Mouse (Mus musculus): ENCODE measurements around the gene Hoxd11. TPM values are rescaled to one million over a fixed set of nuclear protein-coding genes. Genes with fewer than 3 reads are reported as not detected.

The Hoxd11 gene
- polyA plus RNA-seq, 1 experiment from 2014 or later, result not detected

GRCm38 (mm10) chr2:74715504-74716241 lies 36.3 kb downstream of the Hoxd11 start:
- Histone ChIP-seq H3K27ac (replicated peaks) (no peak overlapping the region), H3K4me1 (peaks cover 11% of the 10 kb centered on the region), H3K4me2 (replicated peaks) (peak overlapping the region; percentile 46), H3K27me3 (peaks cover 93% of the 10 kb centered on the region), H3K9ac (no peak overlapping the region), H3K4me3 (replicated peaks) (peak overlapping the region; percentile 22), H3K36me3 (no peaks in the 10 kb centered on the region), H3K9me3 (replicated peaks) (no peaks in the 10 kb centered on the region)
- 3% methylated on average over 26 of the region's 26 CpGs for WGBS
- peak; percentile 78; the same call in 1 of the 2 replicates for ATAC-seq (ENCODE audit: insufficient number of reproducible peaks, low FRiP score, low TSS enrichment, low read depth)

- Histone ChIP-seq H3K27ac (replicated peaks) (no peak overlapping the region), H3K36me3 (no peaks in the 10 kb centered on the region), H3K4me1 (peaks cover 3% of the 10 kb centered on the region; the same call in 1 of the 2 replicates), H3K4me2 (replicated peaks) (no peak overlapping the region), H3K27me3 (peaks cover 96% of the 10 kb centered on the region), H3K9me3 (replicated peaks) (no peaks in the 10 kb centered on the region), H3K9ac (no peak overlapping the region), H3K4me3 (replicated peaks) (no peak overlapping the region)
- WGBS, result 7% methylated on average over 2 of the region's 2 CpGs
- no peak for ATAC-seq (ENCODE audit: insufficient number of reproducible peaks, low FRiP score, low TSS enrichment, low read depth)
These were observed 41.0 kb downstream of the Hoxd11 start for GRCm38 (mm10) chr2:74720384-74720783.

GRCm38 (mm10) chr2:74720955-74721491 lies 41.7 kb downstream of the Hoxd11 start:
- no peaks in the 10 kb centered on the region for H3K36me3 ChIP-seq
- no peak for ATAC-seq (ENCODE audit: insufficient number of reproducible peaks, low FRiP score, low TSS enrichment, low read depth)
- H3K4me1 ChIP-seq, result peaks cover under 1% of the 10 kb centered on the region; the same call in 1 of the 2 replicates
- no peak overlapping the region for H3K27ac ChIP-seq (replicated peaks)
- H3K4me3 ChIP-seq (replicated peaks), result no peak overlapping the region
- 19% methylated on average over 5 of the region's 5 CpGs for WGBS
- H3K4me2 ChIP-seq (replicated peaks), result no peak overlapping the region
- peaks cover 97% of the 10 kb centered on the region for H3K27me3 ChIP-seq
- H3K9me3 ChIP-seq (replicated peaks), result no peaks in the 10 kb centered on the region
- no peak overlapping the region for H3K9ac ChIP-seq

- no peak for ATAC-seq (ENCODE audit: insufficient number of reproducible peaks, low FRiP score, low TSS enrichment, low read depth)
- H3K9ac ChIP-seq, result no peak overlapping the region
- peaks cover 97% of the 10 kb centered on the region for H3K27me3 ChIP-seq
- H3K36me3 ChIP-seq, result no peaks in the 10 kb centered on the region
- WGBS, result 8% methylated on average over 6 of the region's 6 CpGs
- H3K4me1 ChIP-seq, result no peaks in the 10 kb centered on the region
- no peaks in the 10 kb centered on the region for H3K9me3 ChIP-seq (replicated peaks)
- H3K27ac ChIP-seq (replicated peaks), result no peak overlapping the region
- H3K4me2 ChIP-seq (replicated peaks), result no peak overlapping the region
- H3K4me3 ChIP-seq (replicated peaks), result no peak overlapping the region
These were observed 42.5 kb downstream of the Hoxd11 start for GRCm38 (mm10) chr2:74721882-74722281.

GRCm38 (mm10) chr2:74722949-74723348 lies 43.6 kb downstream of the Hoxd11 start:
- Histone ChIP-seq H3K9ac (no peak overlapping the region), H3K36me3 (no peaks in the 10 kb centered on the region), H3K9me3 (replicated peaks) (no peaks in the 10 kb centered on the region), H3K4me3 (replicated peaks) (no peak overlapping the region), H3K27me3 (peaks cover 97% of the 10 kb centered on the region), H3K4me1 (peaks cover 9% of the 10 kb centered on the region), H3K4me2 (replicated peaks) (no peak overlapping the region), H3K27ac (replicated peaks) (no peak overlapping the region)
- WGBS, result 13% methylated on average over 8 of the region's 8 CpGs
- no peak for ATAC-seq (ENCODE audit: insufficient number of reproducible peaks, low FRiP score, low TSS enrichment, low read depth)

- no peak for ATAC-seq (ENCODE audit: insufficient number of reproducible peaks, low FRiP score, low TSS enrichment, low read depth)
- Histone ChIP-seq H3K27ac (replicated peaks) (no peak overlapping the region), H3K36me3 (no peaks in the 10 kb centered on the region), H3K27me3 (peaks cover 99% of the 10 kb centered on the region), H3K4me3 (replicated peaks) (no peak overlapping the region), H3K4me1 (peaks cover 10% of the 10 kb centered on the region), H3K4me2 (replicated peaks) (no peak overlapping the region), H3K9me3 (replicated peaks) (no peaks in the 10 kb centered on the region), H3K9ac (no peak overlapping the region)
- 22% methylated on average over 7 of the region's 7 CpGs for WGBS
These were observed 45.1 kb downstream of the Hoxd11 start for GRCm38 (mm10) chr2:74724244-74725015.

- peaks cover 10% of the 10 kb centered on the region for H3K4me1 ChIP-seq
- peaks cover 97% of the 10 kb centered on the region for H3K27me3 ChIP-seq
- H3K9me3 ChIP-seq (replicated peaks), result no peaks in the 10 kb centered on the region
- WGBS, result 15% methylated on average over 17 of the region's 17 CpGs
- H3K36me3 ChIP-seq, result no peaks in the 10 kb centered on the region
- ATAC-seq (ENCODE audit: insufficient number of reproducible peaks, low FRiP score, low TSS enrichment, low read depth), result no peak
- no peak overlapping the region for H3K4me3 ChIP-seq (replicated peaks)
- no peak overlapping the region for H3K9ac ChIP-seq
- H3K4me2 ChIP-seq (replicated peaks), result no peak overlapping the region
- no peak overlapping the region for H3K27ac ChIP-seq (replicated peaks)
These were observed 45.8 kb downstream of the Hoxd11 start for GRCm38 (mm10) chr2:74725171-74725570.

- Histone ChIP-seq H3K4me3 (replicated peaks) (peak within 1 kb of the TSS; percentile 30), H3K27ac (replicated peaks) (no peak within 1 kb of the TSS), H3K4me2 (replicated peaks) (peak within 1 kb of the TSS; percentile 42), H3K9ac (no peak within 1 kb of the TSS), H3K36me3 (no peaks in the 10 kb centered on the region), H3K27me3 (peaks cover 97% of the 10 kb centered on the region), H3K4me1 (peaks cover 10% of the 10 kb centered on the region), H3K9me3 (replicated peaks) (no peaks in the 10 kb centered on the region)
- WGBS, result 17% methylated on average over 5 of the region's 5 CpGs
- no peak for ATAC-seq (ENCODE audit: insufficient number of reproducible peaks, low FRiP score, low TSS enrichment, low read depth)
These were observed 47.2 kb downstream of the Hoxd11 start, which contains the start of gene Gm28230 for GRCm38 (mm10) chr2:74726551-74726950. Gm28230 (plus strand) TSS chr2:74726728.

- WGBS, result 5% methylated on average over 43 of the region's 43 CpGs
- Histone ChIP-seq H3K9ac (no peak overlapping the region), H3K27me3 (peaks cover 97% of the 10 kb centered on the region), H3K36me3 (no peaks in the 10 kb centered on the region), H3K9me3 (replicated peaks) (no peaks in the 10 kb centered on the region), H3K4me1 (peaks cover 10% of the 10 kb centered on the region), H3K27ac (replicated peaks) (no peak overlapping the region), H3K4me3 (replicated peaks) (peak overlapping the region; percentile 30), H3K4me2 (replicated peaks) (peak overlapping the region; percentile 42)
- no peak for ATAC-seq (ENCODE audit: insufficient number of reproducible peaks, low FRiP score, low TSS enrichment, low read depth)
These were observed 47.7 kb downstream of the Hoxd11 start for GRCm38 (mm10) chr2:74726973-74727639.

GRCm38 (mm10) chr2:74727640-74728302 lies 48.4 kb downstream of the Hoxd11 start:
- peaks cover 97% of the 10 kb centered on the region for H3K27me3 ChIP-seq
- no peak overlapping the region for H3K9ac ChIP-seq
- H3K4me3 ChIP-seq (replicated peaks), result peak overlapping the region; percentile 30
- ATAC-seq (ENCODE audit: insufficient number of reproducible peaks, low FRiP score, low TSS enrichment, low read depth), result no peak
- peaks cover 13% of the 10 kb centered on the region for H3K4me1 ChIP-seq
- H3K9me3 ChIP-seq (replicated peaks), result no peaks in the 10 kb centered on the region
- H3K36me3 ChIP-seq, result no peaks in the 10 kb centered on the region
- no peak overlapping the region for H3K27ac ChIP-seq (replicated peaks)
- 6% methylated on average over 25 of the region's 25 CpGs for WGBS
- H3K4me2 ChIP-seq (replicated peaks), result peak overlapping the region; percentile 42
